Mouse (Mus musculus) testis, postnatal 14 days (tissue): ENCODE measurements around the gene Olfr684.

Experiments used
- DNase-seq: peaks from one replicate; pipeline ENCODE4 v3.0.0; 2021; ENCODE audit warnings: low spot score

Gene Olfr684

GRCm38 (mm10) chr7:105163553-105163952, at the start of gene Olfr684:
Gene Olfr684, minus strand, starts transcription at chr7:105163653.
- no peak for DNase-seq

GRCm38 (mm10) chr7:105207385-105207784, 43.9 kb upstream of the Olfr684 start, which contains the start of gene Olfr686:
Gene Olfr686, minus strand, starts transcription at chr7:105207485.
- no peak for DNase-seq

GRCm38 (mm10) chr7:105185912-105186311, 22.5 kb upstream of the Olfr684 start, which contains the start of gene Olfr685:
Gene Olfr685, minus strand, starts transcription at chr7:105186012.
- no peak for DNase-seq

GRCm38 (mm10) chr7:105170773-105171172, 7.3 kb upstream of the Olfr684 start:
- no peak for DNase-seq

DNA sequence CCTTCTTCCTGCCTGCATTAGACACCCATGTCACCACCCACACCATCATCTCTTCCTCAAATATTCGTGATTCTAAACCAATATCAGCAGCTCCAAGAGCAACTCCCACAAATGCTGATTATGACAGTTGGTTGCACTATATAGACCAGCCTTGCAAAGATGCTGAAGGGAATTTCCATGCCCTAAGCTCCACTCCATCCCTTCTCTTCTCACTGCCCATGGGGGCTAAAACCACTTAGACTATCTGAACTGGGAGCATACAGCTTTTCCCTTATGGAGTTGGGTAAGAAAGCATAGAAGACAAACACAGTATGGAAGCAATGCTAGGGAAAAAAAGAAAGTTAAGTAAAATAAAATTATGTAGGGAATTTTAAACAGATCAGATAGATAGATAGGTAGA, 16.5 kb downstream of the Olfr684 start, which contains the start of gene Olfr683:
Gene Olfr683, minus strand, starts transcription at position 101 of the 400 bp plus-strand sequence.
- no peak for DNase-seq

- no peak for DNase-seq
Observed at GRCm38 (mm10) chr7:105141275-105141674, 22.2 kb downstream of the Olfr684 start.

- no peak for DNase-seq
Observed at GRCm38 (mm10) chr7:105116536-105116935, 46.9 kb downstream of the Olfr684 start, which contains the start of gene Olfr681. Gene Olfr681, plus strand, starts transcription at chr7:105116836.
